18 mouse cellular contexts compared by ENCODE assay signal in the genomic region with DNA sequence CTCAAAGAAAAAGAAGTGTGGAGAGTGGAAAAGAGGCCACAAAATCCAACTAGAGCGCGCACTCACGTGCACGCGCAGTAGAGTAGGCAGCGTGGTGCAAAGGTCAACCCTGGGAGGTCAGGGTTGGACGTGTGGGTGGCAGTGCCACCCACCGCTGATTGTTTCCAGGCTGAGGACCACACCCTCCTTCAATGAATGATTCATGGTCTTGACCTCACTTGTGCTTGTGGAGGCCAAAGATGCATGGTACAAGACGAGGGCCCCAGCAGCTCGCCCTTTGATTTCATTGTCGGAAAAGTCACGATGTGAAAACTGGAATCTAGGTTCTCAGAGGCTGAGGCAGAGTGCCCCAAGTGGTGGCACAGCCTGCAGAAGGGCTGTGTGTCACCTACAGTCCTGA. TPM values are rescaled to one million over a fixed set of nuclear protein-coding genes. Genes with fewer than 3 reads are reported as not detected.
DNase-seq lines count a peak whose midpoint lies in the region; ATAC-seq and TF ChIP-seq lines count a peak whose summit lies in the region.
"Had no signal": no experiment of that assay in that cellular context is flagged by ENCODE, and none has a peak within 500 bp of the region (broad histone marks: within the 10 kb centered on the region; RNA-seq: fewer than 3 reads in every experiment).

No protein-coding gene starts in this region.

- H3K4me2 ChIP-seq in hindbrain, postnatal 0 days (ENCODE audit: low read depth, low read length), result no peak overlapping the region
- no peak overlapping the region for H3K4me2 ChIP-seq in intestine, postnatal 0 days (replicated peaks; ENCODE audit: low read depth)
- H3K4me2 ChIP-seq: heart, embryonic 15.5 days; midbrain, embryonic 13.5 days had no signal

- TF ChIP-seq CTCF in hindbrain, postnatal 0 days (IDR thresholded peaks at IDR 0.05; ENCODE audit: low read depth), result no peak
- TF ChIP-seq CTCF in intestine, postnatal 0 days (IDR thresholded peaks at IDR 0.05; ENCODE audit: low read depth), result peak; percentile 73

- no peaks in the 10 kb centered on the region for H3K36me3 ChIP-seq in hindbrain, embryonic 10.5 days
- H3K36me3 ChIP-seq in hindbrain, postnatal 0 days (ENCODE audit: insufficient read depth, low read length), result no peaks in the 10 kb centered on the region
- no peaks in the 10 kb centered on the region for H3K36me3 ChIP-seq in intestine, postnatal 0 days (ENCODE audit: control insufficient read depth, insufficient read depth)
- H3K36me3 ChIP-seq: heart, embryonic 15.5 days; midbrain, embryonic 13.5 days had no signal

- H3K4me3 ChIP-seq in hindbrain, embryonic 10.5 days, result no peak overlapping the region
- H3K4me3 ChIP-seq in hindbrain, postnatal 0 days (ENCODE audit: low read length), result no peak overlapping the region
- no peak overlapping the region for H3K4me3 ChIP-seq in intestine, postnatal 0 days (ENCODE audit: low read depth, low read length)
- H3K4me3 ChIP-seq: heart, embryonic 15.5 days; midbrain, embryonic 13.5 days had no signal

- peaks cover 24% of the 10 kb centered on the region for H3K4me1 ChIP-seq in hindbrain, embryonic 10.5 days (replicated peaks)
- peaks cover 7% of the 10 kb centered on the region; the same call in 1 of the 2 replicates for H3K4me1 ChIP-seq in hindbrain, postnatal 0 days (ENCODE audit: insufficient read depth, low read length)
- H3K4me1 ChIP-seq in intestine, postnatal 0 days (replicated peaks; ENCODE audit: control insufficient read depth, insufficient read depth, low read length), result 0 out of 2 replicates have a peak, but pooled peaks cover 2% of the 10 kb centered on the region

- 0 out of 2 replicates have a peak overlapping the region, but pooled peaks have one; percentile 29 for H3K27ac ChIP-seq in hindbrain, embryonic 10.5 days
- H3K27ac ChIP-seq in hindbrain, postnatal 0 days, result no peak overlapping the region
- peak overlapping the region; percentile 92 for H3K27ac ChIP-seq in intestine, postnatal 0 days (ENCODE audit: low read depth, low read length)
- H3K27ac ChIP-seq: heart, embryonic 15.5 days; midbrain, embryonic 13.5 days had no signal

- H3K9ac ChIP-seq in hindbrain, postnatal 0 days (replicated peaks; ENCODE audit: low read length), result no peak overlapping the region
- H3K9ac ChIP-seq in intestine, postnatal 0 days (ENCODE audit: low read depth, low read length), result peak overlapping the region; percentile 13; the same call in 1 of the 2 replicates
- H3K9ac ChIP-seq: heart, embryonic 15.5 days; midbrain, embryonic 13.5 days had no signal

- H3K9me3 ChIP-seq in hindbrain, embryonic 10.5 days, result no peaks in the 10 kb centered on the region
- H3K9me3 ChIP-seq in hindbrain, postnatal 0 days (ENCODE audit: low read length), result no peaks in the 10 kb centered on the region
- H3K9me3 ChIP-seq in intestine, postnatal 0 days (ENCODE audit: control insufficient read depth), result no peaks in the 10 kb centered on the region
- H3K9me3 ChIP-seq: heart, embryonic 15.5 days; midbrain, embryonic 13.5 days had no signal

- H3K27me3 ChIP-seq in hindbrain, embryonic 10.5 days (ENCODE audit: insufficient read depth, poor library complexity, severe bottlenecking), result no peaks in the 10 kb centered on the region
- H3K27me3 ChIP-seq in hindbrain, postnatal 0 days (ENCODE audit: insufficient read depth, low read length), result no peaks in the 10 kb centered on the region
- no peaks in the 10 kb centered on the region for H3K27me3 ChIP-seq in intestine, postnatal 0 days (replicated peaks; ENCODE audit: control insufficient read depth, insufficient read depth, low read length)
- H3K27me3 ChIP-seq: heart, embryonic 15.5 days; Patski had no signal

- WGBS in hindbrain, embryonic 10.5 days, result 72% methylated on average over 12 of the region's 12 CpGs
- 72% methylated on average over 12 of the region's 12 CpGs for WGBS in hindbrain, postnatal 0 days
- 42% methylated on average over 12 of the region's 12 CpGs for WGBS in intestine, postnatal 0 days
- 54% methylated on average over 12 of the region's 12 CpGs for WGBS in large intestine, adult 2 months

- ATAC-seq in hindbrain, postnatal 0 days, result no peak
- peak; percentile 72 for ATAC-seq in intestine, postnatal 0 days
- ATAC-seq: midbrain, embryonic 13.5 days had no signal

- DNase-seq in hindbrain, embryonic 10.5 days (ENCODE audit: low spot score), result no peak
- no peak for DNase-seq in hindbrain, postnatal 0 days (ENCODE audit: low spot score)
- DNase-seq in ZHBTc4 (ENCODE audit: low read depth, low spot score), result peak; percentile 7
- DNase-seq in large intestine, adult 2 months (ENCODE audit: low read depth, low spot score), result peak; percentile 40
- no peak for DNase-seq in thymus, postnatal 4 days
- no peak for DNase-seq in heart, postnatal 25 days (ENCODE audit: low spot score)
- DNase-seq in embryo, embryonic 10 days (ENCODE audit: low spot score), result no peak
- DNase-seq: adrenal gland, postnatal 25 days; B cell, adult 2 months; cerebellum, adult 11 months; embryo, embryonic 11 days; gastrocnemius, postnatal 14 days; liver; lung, postnatal 14 days had no signal

- intact Hi-C loops in heart, postnatal 25 days (cut with DNase I), result no loop called here

RNA-seq across cellular contexts. Expression of a gene that starts 51.0 kb away (rescaled TPM):
- 85.2 and 99.4 TPM in 2 replicates for polyA plus RNA-seq in hindbrain, embryonic 10.5 days (2016; fragmentation: Nextera tagmentation; extraction: Ambion mirVana)
- 44.7 and 52.6 TPM in 2 replicates for total RNA-seq in hindbrain, postnatal 0 days (2014; rRNA removed)
- polyA plus RNA-seq in hindbrain, postnatal 0 days (2015; fragmentation: Nextera tagmentation; extraction: Ambion mirVana), result 62.4 and 72.7 TPM in 2 replicates
- 342 and 379 TPM in 2 replicates for polyA plus RNA-seq in intestine, postnatal 0 days (2015; fragmentation: Nextera tagmentation; extraction: Ambion mirVana)
- 148 and 317 TPM in 2 replicates for polyA plus RNA-seq in large intestine, adult 2 months (2012; rRNA removed)
- total RNA-seq in heart, postnatal 25 days (2021), result 10 to 100 TPM; 39.3 to 43.6 TPM

Comparison
In these comparisons a context has a peak if more than half of its experiments do, and no peak if none do; other contexts are left out.
1. DNase-seq: peak in ZHBTc4 (single experiment) and large intestine, adult 2 months (single experiment); none in hindbrain, embryonic 10.5 days (single experiment), hindbrain, postnatal 0 days (single experiment), thymus, postnatal 4 days (single experiment), heart, postnatal 25 days (single experiment) and embryo, embryonic 10 days (single experiment).